Mouse (Mus musculus) thymus, adult 2 months (tissue): Measurements from ENCODE around the gene Dnah17.

Source experiments
- CTCF ChIP-seq: fragments of 200-500 bp; IDR thresholded peaks from 2 replicates; pipeline ENCODE4 v1.5.1; 2012; ENCODE audit warnings: mild to moderate bottlenecking, control low read depth, low read length, moderate library complexity, borderline replicate concordance; ENCODE audit not compliant: control insufficient read depth, poor library complexity, insufficient read depth; ENCODE audit errors: extremely low read depth
- POLR2A ChIP-seq: fragments of 200-500 bp; IDR thresholded peaks from 2 replicates; pipeline ENCODE4 v1.6.1; 2012; ENCODE audit warnings: mild to moderate bottlenecking, low read length, control low read depth, moderate library complexity; ENCODE audit not compliant: control insufficient read depth, poor library complexity, insufficient read depth; ENCODE audit errors: extremely low read depth

GRCm38 (mm10) chr11:117976081-117976582, 154.3 kb downstream of the Dnah17 start:
- TF ChIP-seq CTCF, result no peak
- no peak for TF ChIP-seq POLR2A
